Mouse (Mus musculus) kidney, postnatal 36 days (tissue): ENCODE measurements around the gene Kif1c.

Source experiments
- DNase-seq, 2 experiments: peaks; one replicate each; pipeline ENCODE4 v3.0.0; 2021 to 2022; ENCODE audit warnings: mixed read lengths in 2 of 2

The Kif1c gene

DNA sequence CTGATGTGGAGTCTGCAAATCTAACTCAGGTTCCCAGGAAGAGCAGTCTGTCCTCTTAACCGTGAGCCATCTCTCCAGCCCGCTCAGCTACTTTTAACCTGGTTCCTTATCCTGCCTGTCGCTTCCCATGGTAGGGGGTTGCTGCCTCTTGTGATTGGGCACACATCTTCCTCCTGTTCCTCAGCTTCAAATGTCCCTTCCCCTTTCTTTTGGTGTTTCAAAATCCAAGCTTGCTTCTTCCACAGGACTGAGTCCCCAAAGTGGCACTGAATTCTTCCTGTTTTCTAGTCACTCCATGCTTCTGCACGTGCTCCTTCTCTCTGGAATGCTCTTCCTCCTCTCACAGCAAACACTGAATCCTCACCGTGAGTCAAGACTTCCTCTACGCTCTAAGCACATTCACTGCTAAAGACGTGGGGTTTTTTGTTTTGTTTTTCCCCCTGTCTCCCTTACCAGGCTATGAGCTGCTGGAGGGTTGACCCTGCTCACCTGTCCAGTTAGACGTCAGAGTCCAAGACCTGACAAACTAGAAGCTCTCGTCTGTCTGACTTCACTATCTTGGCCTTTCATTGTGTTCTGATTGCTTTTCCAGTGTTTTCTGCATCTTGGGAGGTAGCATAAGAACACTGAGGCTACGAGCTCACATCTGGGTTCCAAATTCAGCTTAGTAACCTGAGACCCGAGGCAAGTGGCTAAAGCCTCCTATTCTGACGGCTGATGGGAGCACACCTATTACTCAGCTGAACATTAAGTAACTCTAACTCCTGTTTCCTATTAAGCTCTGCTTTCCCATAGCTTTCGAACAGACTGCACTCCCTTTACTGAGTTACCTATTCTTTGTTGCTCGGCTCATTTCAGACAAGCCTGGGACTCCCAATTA, 32.8 kb upstream of the Kif1c start:
- DNase-seq, result no peak

DNA sequence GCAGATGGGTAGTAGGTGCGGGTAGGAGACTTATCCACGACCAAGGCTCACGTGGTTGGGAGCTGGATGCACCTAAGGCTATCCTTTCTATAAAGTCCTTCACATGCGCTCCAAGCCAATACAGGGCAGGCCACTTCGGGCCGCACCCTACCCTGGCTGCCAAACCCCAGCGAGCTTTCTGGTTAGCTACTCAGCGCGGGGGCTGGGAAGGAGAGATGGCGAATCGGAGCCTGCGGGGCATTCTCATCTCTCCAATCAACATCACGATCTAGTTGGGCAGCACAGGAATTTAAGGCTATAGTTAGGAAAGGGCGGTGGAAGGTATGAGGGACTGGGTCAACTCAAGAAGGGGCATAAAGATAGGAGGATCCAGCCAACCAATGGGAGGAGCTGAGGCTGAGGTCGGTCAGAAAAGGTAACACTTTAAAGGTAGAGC, 32.0 kb upstream of the Kif1c start:
- DNase-seq, result peak in 1 of 2 experiments; percentile 82

DNA sequence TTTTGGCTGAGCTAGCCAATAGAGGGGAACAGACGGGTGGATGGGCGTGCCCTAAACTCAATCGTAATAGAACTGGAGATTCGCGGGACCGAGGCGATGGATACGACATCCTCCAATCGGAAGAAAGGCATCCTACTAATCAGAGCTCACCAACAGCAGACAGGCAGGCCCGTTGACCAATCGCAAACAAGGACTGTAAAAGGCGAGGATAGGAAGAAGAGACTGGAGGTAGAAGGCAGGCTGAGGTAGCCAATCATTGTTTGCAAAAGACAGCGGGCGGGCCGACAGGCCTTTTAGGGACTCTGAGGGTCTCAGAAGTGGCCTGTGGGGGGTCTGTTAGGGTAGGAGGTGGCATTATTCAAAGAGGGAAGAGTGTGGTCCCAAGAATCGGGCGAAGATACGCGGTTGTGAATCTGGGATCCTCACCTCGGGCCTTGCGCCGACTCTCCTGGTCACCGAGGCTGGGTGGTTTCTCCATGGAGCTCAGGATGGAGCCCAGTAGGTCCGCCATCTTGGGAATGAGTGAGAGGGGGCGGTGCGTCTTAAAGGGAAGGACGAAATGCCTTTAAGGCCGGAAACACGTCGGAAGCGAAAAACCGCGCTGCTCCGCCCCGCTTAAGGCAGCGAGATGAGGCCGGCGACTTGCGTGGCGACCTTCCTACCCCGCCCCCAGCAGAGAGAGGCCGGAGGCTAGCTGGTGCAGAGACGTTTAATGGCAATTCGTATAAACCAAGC, 31.4 kb upstream of the Kif1c start, which contains the start of gene Spag7:
TSS of gene Spag7 (minus strand) at position 646 of the 735 bp plus-strand sequence.
- DNase-seq, result peak; percentile 98 to 100

DNA sequence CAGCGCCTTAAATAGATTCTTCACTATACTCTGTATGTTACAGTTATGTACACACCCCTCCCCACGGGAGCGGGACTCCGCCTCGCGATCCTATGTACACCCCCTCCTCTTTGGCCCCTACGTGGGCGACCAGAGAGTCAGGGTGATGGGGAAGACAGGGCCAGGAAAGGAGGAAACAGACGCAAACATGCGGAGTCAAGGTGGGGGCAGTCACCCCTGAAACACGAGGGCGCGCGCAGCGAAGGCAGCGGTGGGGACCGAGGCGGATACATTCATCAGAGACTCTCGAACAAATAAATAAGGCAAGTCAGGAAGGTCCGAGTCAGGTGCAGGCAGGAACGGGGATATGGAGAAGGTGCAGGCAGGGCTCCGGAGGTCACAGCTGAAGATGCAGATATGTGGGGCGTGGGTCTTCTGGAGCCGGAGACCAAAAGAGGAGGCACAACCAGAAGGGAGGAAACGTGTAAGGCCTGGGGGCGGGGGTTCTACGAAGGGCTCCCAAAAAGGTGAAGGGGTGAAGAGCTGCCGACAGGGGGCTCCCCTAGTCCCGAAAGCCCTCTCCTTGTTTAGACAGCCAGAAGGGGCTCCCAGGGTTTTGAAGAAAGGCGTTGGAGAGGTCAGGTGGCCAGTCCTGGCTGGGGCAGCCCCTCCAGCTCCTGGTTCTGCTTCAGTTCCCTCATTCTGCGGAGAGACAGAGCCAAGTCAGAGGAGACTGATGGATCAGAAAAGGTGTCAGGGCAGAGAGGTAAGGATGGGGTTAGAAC, 30.6 kb upstream of the Kif1c start:
- DNase-seq, result peak; percentile 72 to 82

DNA sequence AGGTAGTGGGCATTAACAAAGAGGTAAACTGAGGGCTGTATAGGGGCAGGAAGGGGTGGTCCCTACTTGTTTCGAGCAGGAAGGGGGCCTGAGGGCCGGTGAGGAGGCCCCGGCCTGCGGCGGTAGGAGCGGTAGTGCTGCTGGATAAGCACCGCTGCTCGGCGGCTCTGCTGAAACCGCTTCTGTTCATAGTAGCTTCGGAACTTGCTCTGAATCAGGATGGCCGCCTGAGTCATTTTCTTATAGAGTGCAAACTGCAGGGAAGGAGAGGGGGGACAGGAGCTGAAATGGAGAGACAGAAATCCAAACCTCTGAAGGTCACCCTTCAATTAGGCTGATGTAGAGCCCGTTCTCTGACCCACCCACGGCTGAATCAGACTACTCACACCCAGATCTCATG, 29.9 kb upstream of the Kif1c start:
- DNase-seq, result peak in 1 of 2 experiments; percentile 45

DNA sequence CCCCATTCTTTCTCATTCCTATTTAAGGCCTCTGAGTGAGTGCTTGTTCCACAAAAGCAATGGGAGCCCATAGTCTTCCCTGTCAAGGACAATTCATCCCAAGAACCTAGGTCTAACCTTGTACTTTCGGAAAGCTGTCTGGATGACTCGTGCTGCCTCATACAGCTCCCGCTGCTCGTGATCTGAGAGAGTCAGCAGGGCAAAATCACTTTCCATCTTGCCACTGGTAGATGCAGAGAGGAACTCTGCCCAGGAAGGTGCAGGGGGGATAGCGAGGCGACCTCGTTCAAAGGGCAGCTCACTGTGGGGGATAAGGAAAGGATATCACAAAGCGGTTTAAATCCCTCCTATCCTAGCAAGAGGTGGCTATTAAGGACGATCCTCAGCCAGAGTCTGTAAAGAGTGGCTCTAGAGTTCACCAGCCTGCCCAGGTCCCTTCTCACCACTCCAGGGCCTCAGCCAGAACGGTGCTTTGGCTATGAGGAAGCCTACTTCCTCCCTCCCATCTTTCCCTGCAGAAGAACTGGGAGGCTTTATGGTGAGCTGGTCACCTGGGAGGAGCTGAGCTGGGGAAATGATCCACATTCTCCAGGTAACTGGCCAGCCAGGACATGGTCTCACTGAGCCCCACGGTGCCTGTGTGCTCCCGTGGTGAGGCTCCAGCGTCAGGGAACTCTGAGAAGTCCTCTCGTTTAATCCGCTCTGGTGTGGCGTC, 28.9 kb upstream of the Kif1c start:
- peak; percentile 25 to 36 for DNase-seq

DNA sequence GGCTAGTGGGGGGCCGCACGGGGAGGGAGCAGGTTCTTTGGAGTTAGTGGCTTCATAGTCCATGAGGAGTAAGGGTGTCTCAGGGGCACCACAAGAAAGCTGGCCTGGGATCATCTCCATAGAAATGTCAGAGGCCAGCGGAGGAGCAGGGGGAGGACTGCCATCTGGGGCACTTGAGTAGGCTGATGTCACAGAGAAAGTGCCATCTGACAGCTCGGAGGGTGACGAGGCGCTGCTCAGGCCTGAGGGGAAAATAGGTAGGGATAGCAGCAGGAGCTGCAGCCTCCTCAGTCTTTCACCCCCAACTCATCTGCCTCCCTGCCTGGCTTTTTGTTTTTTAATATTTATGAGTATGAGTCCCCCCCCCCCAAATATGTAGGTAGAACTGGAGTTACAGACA, 26.3 kb upstream of the Kif1c start:
- DNase-seq, result no peak

DNA sequence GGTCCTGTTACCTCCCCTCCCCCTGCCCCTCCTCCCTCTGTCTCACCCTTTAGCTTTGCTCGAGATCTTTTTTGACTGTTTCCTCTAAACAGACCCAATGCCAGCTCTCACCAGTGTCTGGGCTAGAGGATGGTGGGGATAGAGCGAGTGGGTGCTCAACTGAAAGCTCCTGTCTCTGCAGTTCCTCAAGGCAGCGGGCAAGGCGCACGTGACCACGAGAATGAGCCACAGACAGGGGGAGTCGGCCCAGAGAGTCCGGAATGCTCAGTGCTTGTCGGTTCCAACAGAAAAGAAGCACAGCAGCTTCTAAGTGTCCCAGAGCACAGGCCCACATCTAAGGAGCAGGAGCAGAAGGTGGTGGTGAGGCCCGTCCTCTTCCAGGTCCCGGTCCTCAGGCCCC, 25.8 kb upstream of the Kif1c start:
- DNase-seq, result no peak

DNA sequence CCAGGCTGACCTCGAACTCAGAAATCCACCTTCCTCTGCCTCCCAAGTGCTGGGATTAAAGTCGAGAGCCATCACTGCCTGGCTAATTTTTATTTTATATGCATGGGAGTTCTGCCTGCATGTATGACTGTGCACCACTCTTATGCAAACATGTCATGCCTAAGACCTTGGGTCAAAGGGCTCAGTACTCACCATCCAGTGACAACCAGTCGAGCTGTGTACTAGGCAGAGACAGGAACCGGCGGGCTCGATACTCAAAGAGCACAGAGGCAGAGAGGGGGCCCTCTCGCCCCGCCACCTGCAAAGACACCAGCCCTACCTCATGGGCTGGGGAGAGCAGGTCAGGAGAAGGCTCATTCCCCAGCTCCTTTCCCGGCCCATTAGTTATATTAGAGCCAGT, 22.3 kb upstream of the Kif1c start:
- DNase-seq, result no peak

DNA sequence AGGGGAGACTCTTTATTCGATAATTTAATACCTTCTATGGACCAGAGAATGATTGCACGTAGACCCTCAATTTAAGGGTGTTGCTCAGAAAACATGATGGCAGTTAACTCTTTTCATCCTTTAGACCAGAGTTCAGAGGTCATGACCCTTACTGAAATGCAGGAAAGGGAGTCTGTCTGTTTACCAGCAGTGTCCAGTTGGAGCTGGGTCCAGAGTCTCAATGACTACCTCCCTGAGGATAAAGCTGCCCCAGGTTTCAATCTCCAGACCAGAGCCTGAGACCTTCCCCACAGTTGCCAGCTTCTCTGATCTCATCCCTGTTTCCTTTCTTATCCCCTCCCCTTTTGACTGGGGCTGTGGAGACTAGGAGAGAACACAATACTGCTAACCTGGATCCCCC, 21.8 kb upstream of the Kif1c start:
- no peak for DNase-seq

DNA sequence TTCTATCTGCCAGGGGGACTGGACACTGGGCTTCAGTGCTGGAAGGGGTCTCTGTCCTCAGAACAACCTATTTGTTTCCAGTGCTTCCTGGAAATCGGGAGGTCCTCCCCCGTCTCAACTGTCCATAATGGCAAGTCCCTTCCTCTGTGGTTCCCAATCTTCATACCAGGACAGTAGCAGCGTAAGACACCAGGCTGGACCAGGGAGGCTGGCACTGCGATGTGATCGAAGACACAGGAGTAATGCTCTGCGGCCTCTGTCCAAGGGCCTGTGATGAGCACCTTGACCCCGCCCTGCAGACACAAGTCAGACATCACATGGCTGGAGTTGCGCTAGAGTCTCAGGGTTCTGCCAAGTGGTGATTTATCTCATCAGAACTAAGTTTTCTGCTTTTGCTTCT, 21.0 kb upstream of the Kif1c start:
- no peak for DNase-seq

DNA sequence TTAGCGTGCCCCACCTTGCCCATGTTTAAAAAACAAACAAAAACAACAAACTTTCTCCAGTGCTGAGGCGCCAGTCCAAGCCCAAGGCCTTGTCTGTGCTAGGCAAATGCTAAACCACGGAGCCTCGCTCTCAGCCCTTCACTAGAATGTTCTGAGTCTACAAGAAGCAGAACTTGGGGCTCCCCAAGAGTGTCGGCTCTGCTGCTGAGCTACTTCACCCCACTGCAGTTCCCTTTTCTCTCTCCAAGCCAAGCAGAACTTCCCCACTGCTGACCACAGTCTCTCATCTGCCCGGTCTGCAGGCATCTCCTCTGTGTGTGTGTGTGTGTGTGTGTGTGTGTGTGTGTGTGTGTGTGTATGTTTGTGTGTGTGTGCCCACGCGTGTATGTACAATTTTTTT, 20.5 kb upstream of the Kif1c start:
- no peak for DNase-seq

DNA sequence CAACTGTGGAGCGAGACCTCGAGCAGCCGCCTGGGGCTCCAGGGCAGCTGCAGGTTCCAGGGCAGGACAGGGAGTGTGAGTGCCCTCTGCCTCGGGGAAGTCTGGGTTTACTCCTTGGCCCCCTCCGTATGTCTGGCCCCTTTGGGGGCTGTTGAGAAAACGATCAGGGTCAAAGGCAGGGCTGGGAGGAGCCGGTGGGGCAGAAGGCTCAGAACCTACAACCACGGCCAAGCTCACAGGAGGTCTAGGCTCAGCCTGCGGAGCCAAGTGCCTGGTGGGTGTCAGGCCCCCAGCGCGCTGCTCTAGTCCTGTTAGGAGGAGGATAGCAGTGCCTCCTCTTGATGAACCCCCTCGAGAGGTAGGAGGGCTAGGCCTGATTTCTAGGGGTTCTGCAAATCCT, 19.2 kb upstream of the Kif1c start:
- DNase-seq, result no peak

DNA sequence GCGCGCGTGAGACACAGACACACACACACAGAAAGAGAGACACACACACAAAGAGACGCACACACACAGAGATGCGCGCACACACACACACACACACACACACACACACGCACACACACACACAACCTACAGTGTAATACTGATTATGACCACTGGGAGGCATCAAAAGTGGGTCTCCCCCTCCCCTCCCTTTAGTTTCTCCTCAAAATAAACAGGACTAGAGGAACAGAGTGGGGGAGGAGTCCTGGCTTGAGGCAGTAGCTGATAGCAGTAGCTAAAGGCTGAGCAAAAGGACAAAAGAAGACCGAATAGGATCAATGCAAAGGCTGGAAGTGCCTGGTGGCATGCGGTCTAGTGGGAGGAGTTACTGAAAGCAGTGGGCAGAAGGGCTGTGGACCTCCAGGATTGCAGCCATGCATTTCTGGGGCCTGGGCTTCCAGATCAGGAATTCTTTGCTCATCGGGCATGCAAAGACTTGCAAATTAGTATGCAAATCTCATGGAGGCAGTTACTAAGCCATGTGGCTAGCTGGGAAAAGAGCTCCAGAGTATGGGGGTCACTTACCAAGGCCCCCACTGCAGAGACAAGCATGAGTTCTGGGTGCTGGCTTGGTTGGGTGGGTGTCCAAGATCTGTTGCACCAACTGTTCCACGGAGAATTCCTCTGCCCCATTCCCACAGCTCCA, 18.3 kb upstream of the Kif1c start:
- peak in 1 of 2 experiments; percentile 26 for DNase-seq

DNA sequence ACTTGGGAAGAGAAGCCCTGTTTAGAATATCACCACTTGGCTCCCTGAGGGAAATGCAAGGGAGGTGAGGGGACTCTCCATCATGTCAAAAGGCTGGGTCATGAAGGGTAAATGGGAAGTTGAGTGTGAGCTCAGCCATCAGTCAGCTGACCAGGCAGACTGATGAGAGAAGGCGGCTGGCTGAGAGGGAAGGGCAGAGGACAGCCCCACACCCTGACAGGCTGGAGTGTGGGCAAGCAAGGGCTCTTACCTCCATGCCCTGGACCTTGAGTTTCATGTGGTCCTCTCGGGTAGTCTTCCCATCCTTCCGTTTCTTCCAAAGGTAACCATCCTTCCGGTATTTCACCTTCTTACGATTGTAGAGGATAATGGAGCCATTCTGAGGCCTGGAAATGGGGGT, 16.7 kb upstream of the Kif1c start:
- no peak for DNase-seq

DNA sequence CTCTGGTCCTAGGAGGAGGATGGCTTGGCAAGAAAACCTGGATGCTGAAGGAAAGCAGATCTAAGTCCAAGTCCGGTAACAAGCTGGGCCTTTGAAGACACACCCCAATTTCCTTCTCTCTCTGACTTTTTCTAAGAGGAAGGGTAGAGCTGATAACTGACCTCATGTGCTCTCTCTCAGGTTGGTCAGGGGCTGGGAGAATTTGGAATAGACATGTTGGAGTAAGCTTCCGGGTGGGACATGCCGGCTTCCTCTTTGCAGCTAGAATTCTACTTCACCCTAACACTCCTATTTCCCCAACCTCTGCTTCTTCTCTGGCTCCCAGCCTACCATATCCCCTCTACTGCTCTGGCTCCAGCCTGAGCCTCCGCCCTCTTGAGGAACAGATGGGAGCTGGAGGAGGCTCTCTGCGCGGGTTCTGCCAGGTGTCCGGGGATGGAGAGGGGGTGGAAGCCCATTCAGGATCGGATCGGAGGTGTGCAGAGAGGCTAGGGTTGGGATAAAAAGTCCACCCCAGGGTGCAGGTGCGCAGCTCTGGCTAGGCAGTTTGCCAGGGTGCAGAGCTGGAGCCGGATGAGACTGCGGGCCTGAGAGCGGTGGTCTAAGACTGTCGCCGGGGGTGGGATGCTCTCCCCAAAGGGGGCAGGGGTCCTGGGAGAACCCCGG, 13.3 kb upstream of the Kif1c start:
- peak; percentile 24 to 49 for DNase-seq

DNA sequence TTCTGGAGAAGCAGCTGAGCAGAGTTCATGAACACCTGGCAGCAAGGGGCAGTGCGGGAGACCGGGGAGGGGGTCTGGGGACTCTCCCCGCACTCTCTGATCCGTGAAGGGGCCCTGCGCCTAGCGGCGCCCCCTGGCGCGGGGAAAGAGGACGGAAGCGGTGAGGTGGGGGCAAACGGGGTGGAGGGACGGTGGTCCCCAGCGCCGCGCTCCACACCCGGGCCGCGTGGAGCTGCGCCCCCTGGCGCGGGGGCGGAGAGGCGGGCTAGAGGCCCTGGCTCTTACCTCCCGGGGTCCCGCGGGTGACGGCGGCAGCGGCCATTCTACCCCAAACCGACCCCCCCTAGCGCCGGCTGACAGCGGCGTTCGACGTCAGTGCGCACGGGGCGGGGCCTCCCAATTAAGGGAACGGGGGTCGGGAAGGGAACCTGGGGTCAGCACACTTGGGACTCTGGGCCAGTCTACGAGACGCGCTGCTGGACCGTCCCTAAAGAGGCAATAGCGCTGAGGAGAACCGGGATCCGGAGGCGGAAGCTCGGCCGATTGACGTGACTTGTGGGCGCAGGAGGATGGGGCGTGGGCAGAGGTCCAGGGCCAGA, 12.6 kb upstream of the Kif1c start, which contains the start of gene Camta2:
TSS of gene Camta2 (minus strand) at position 505 of the 599 bp plus-strand sequence.
- DNase-seq, result peak; percentile 93 to 96

DNA sequence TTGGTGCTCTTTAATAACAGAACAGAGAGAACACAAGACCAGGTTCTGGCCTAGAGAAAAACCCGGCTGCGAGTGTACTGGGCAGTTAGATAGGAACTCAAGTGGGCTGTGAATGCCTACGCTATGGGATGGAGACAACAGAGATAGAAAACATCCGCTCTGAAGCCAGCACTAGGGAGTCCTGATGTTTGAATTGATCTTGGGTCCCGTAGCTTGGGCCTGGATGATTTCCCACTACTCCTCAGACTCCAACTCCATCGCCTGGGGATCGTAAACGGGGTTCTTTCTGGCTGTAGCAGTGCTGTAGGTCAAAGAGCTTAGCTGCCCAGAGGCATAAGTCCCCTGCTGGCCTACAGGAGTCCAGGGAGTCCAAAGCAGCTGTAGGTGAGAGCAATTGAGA, 12.0 kb upstream of the Kif1c start:
- peak in 1 of 2 experiments; percentile 20 for DNase-seq

DNA sequence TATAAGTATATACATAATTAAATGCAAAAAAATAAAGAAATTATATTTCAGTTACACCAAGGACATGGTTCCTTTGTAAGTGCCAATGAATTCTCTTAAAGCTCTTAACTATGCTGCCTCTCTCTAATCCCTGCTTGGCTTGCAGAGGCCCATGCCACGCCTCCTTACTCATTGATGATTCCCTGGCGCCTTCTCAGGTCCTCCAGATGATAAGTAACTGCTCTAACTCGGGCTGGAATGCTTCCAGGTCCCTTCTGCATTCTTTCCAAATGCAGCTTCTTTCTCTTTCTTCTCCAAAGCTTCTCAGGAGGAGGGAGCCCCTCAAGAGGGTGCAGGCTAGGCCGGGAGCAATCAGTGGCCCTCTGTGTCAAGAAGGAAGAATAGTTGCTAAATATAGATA, 10.8 kb upstream of the Kif1c start:
- peak; percentile 55 to 63 for DNase-seq

DNA sequence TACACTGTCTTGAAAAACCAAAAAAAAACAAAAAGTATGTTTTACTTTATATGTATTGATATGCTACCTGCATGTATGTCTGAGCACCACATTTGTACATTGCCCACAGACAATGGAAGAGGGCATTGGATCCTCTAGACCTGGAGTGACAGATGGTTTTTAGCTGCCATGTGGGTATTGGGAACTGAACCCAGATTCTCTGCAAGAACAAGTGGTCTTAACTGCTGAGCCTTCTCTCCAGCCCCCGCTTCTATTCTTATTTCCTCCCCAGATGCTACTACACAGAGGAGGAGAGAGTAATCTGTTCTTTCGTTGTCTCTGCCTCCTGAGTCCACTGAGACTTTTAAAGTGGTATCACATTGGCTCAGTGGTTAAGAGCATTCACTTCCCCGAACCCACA, 6.8 kb upstream of the Kif1c start:
- DNase-seq, result no peak

DNA sequence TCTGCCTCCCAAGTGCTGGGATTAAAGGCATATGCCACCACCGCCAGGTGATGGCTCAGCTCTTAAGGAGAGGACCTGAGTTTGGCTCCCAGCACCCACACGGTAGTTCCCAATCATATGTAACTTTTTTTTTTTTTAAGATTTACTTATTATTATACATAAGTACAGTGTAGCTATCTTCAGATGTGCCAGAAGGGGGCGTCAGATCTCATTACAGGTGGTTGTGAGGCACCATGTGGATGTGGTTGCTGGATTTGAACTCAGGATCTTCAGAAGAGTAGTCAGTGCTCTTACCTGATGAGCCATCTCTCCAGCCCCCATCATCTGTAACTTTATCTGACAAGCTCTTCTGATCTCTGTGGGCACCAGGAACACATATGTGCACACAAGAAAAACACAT, 3.0 kb upstream of the Kif1c start:
- peak in 1 of 2 experiments; percentile 33 for DNase-seq
